Mouse (Mus musculus) limb, embryonic 13.5 days (tissue): ENCODE measurements around the gene Cacna2d3. TPM values are rescaled to one million over a fixed set of nuclear protein-coding genes. Genes with fewer than 3 reads are reported as not detected.

Source experiments
- ATAC-seq: fragments of 200-750 bp; cut with Nextera tagmentation; 2 replicates; pipeline ENCODE4 v1.8.0; 2017; ENCODE audit warnings: low read depth, moderate number of reproducible peaks, moderate TSS enrichment; ENCODE audit not compliant: low FRiP score
- H3K27ac ChIP-seq: fragments of 300-500 bp; sonication (generic); 2 replicates; pipeline ENCODE4 v1.5.1; 2015; ENCODE audit warnings: inconsistent platforms, mild to moderate bottlenecking, moderate library complexity
- H3K27me3 ChIP-seq: fragments of 300-500 bp; sonication (generic); 2 replicates; pipeline ENCODE4 v1.6.1; 2015; ENCODE audit warnings: mild to moderate bottlenecking, inconsistent platforms
- H3K36me3 ChIP-seq: fragments of 300-500 bp; sonication (generic); 2 replicates; pipeline ENCODE4 v1.6.1; 2015; ENCODE audit warnings: inconsistent platforms, mild to moderate bottlenecking, moderate library complexity
- H3K4me1 ChIP-seq: fragments of 300-500 bp; sonication (generic); 2 replicates; pipeline ENCODE4 v1.6.1; 2015; ENCODE audit warnings: inconsistent platforms
- H3K4me2 ChIP-seq: fragments of 300-500 bp; sonication (generic); replicated peaks from 2 replicates; pipeline ENCODE4 v1.6.1; 2015; ENCODE audit warnings: inconsistent platforms, mild to moderate bottlenecking, moderate library complexity
- H3K4me3 ChIP-seq: fragments of 300-500 bp; sonication (generic); 2 replicates; pipeline ENCODE4 v1.5.1; 2015; ENCODE audit warnings: moderate library complexity, mild to moderate bottlenecking, inconsistent platforms
- H3K9ac ChIP-seq: fragments of 300-500 bp; sonication (generic); 2 replicates; pipeline ENCODE4 v1.6.1; 2015; ENCODE audit warnings: mild to moderate bottlenecking, inconsistent platforms
- H3K9me3 ChIP-seq: fragments of 300-500 bp; sonication (generic); 2 replicates; pipeline ENCODE4 v1.6.1; 2016; ENCODE audit warnings: inconsistent platforms
- WGBS: fragments of 180-500 bp; shearing (Covaris S2); methylation state at CpG from one replicate; pipeline ENCODE4 v1.1.7; 2015; 5-methylcytosine and 5-hydroxymethylcytosine counted together
- polyA plus RNA-seq: library from polyadenylated mRNA; unstranded; fragments of >200 nt; fragmentation: Nextera tagmentation; extraction: Ambion mirVana; gene quantifications from 2 replicates; pipeline ENCODE4 v1.2.1, GENCODE M21; 2015

The Cacna2d3 gene
- polyA plus RNA-seq, 1 experiment from 2014 or later, result 5.3 TPM

- no peaks in the 10 kb centered on the region for H3K36me3 ChIP-seq
- no peak overlapping the region for H3K4me3 ChIP-seq
- peaks cover 10% of the 10 kb centered on the region for H3K4me1 ChIP-seq
- H3K27me3 ChIP-seq, result no peaks in the 10 kb centered on the region
- H3K27ac ChIP-seq, result no peak overlapping the region
- WGBS, result 84% methylated on average over 1 of the region's 1 CpGs
- H3K9me3 ChIP-seq, result no peaks in the 10 kb centered on the region
- no peak overlapping the region for H3K9ac ChIP-seq
- ATAC-seq, result no peak
- no peak overlapping the region for H3K4me2 ChIP-seq
These were observed 660.2 kb downstream of the Cacna2d3 start for GRCm38 (mm10) chr14:29061491-29061890.

- Histone ChIP-seq H3K27me3 (no peaks in the 10 kb centered on the region), H3K4me1 (peaks cover 12% of the 10 kb centered on the region), H3K9me3 (no peaks in the 10 kb centered on the region), H3K4me2 (no peak overlapping the region), H3K36me3 (no peaks in the 10 kb centered on the region), H3K27ac (no peak overlapping the region), H3K4me3 (no peak overlapping the region), H3K9ac (no peak overlapping the region)
- ATAC-seq, result no peak
These were observed 661.0 kb downstream of the Cacna2d3 start for GRCm38 (mm10) chr14:29060679-29061078.

DNA sequence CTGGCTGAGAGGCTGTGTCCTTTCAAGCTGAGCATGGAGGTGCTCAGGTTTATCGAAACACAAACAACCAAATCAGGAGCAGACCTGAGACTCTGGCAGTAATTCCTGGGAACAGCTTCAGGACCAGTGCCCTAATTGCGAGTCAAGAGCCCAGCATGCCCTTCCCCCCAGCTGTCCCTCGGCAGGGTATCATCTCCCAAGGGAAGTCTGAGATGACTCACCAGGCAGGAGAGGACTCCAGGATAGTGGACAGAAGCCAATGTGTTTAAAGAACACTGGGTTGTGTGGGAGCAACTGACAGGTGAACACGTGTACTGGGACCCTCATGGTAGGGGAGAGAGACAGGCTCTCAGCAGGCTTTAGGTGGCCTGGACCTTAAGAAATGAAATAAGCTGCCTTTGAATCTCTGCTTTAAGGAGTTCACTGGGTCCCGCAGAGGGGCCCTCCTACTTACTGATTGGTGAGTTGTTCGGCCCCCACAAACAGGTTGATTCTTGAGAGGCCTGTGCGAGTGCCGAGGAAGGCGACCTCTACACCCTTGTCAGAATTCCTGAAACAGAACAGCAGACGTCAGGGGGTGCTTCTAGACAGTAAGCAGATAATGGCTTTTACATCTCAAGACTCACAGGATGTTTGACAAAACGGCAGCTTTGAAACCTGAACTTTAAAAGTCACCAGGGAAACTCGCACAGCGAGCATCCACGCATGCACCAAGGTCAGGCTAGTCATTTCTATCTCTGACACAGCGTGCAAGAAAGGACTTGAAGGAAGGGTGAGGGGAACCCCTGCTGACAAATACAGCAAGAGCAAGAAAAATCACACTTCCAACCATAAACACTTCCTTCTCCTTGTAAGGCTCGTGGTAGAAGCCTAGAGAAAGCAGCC lies 669.5 kb downstream of the Cacna2d3 start:
- H3K36me3 ChIP-seq, result no peaks in the 10 kb centered on the region
- no peaks in the 10 kb centered on the region for H3K27me3 ChIP-seq
- H3K27ac ChIP-seq, result no peak overlapping the region
- no peak overlapping the region for H3K4me3 ChIP-seq
- H3K4me2 ChIP-seq, result no peak overlapping the region
- 32% methylated on average over 16 of the region's 16 CpGs for WGBS
- ATAC-seq, result no peak
- H3K4me1 ChIP-seq, result peaks cover 23% of the 10 kb centered on the region
- H3K9ac ChIP-seq, result no peak overlapping the region
- no peaks in the 10 kb centered on the region for H3K9me3 ChIP-seq

DNA sequence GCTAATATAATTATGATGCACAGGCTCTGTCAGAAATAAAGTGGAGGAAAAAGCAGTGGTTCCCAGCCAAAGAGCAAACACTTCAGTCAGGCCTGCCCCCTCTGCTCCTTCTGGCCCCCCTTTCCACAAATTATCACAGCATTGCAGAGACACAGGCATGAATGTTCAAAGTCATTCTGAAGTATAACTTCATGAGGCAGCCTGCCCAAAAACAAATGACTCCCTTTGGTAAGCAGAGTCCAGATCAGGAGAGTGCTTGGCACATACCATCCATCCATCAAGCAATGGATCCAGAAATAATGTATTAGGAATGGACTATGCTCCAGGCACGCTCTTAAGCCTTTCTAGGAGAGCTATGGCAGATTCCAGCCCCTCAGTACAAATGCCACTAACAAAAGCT lies 679.3 kb downstream of the Cacna2d3 start:
- H3K4me3 ChIP-seq, result no peak overlapping the region
- no peaks in the 10 kb centered on the region for H3K4me1 ChIP-seq
- H3K9me3 ChIP-seq, result no peaks in the 10 kb centered on the region
- no peak overlapping the region for H3K4me2 ChIP-seq
- H3K36me3 ChIP-seq, result no peaks in the 10 kb centered on the region
- no peak for ATAC-seq
- 62% methylated on average over 1 of the region's 1 CpGs for WGBS
- H3K27me3 ChIP-seq, result no peaks in the 10 kb centered on the region
- H3K9ac ChIP-seq, result no peak overlapping the region
- no peak overlapping the region for H3K27ac ChIP-seq

- Histone ChIP-seq H3K27ac (no peak overlapping the region), H3K36me3 (no peaks in the 10 kb centered on the region), H3K9me3 (no peaks in the 10 kb centered on the region), H3K27me3 (no peaks in the 10 kb centered on the region), H3K9ac (no peak overlapping the region), H3K4me1 (no peaks in the 10 kb centered on the region), H3K4me3 (no peak overlapping the region), H3K4me2 (no peak overlapping the region)
- WGBS, result 85% methylated on average over 1 of the region's 1 CpGs
- no peak for ATAC-seq
These were observed 680.2 kb downstream of the Cacna2d3 start for GRCm38 (mm10) chr14:29041498-29041897.

- WGBS, result 55% methylated on average over 9 of the region's 9 CpGs
- no peak for ATAC-seq
- H3K36me3 ChIP-seq, result no peaks in the 10 kb centered on the region
- H3K4me1 ChIP-seq, result no peaks in the 10 kb centered on the region
- no peaks in the 10 kb centered on the region for H3K9me3 ChIP-seq
- no peak overlapping the region for H3K4me2 ChIP-seq
- H3K9ac ChIP-seq, result no peak overlapping the region
- no peak overlapping the region for H3K27ac ChIP-seq
- H3K4me3 ChIP-seq, result no peak overlapping the region
- H3K27me3 ChIP-seq, result no peaks in the 10 kb centered on the region
These were observed 680.9 kb downstream of the Cacna2d3 start for GRCm38 (mm10) chr14:29040606-29041364.

GRCm38 (mm10) chr14:29038246-29038645 lies 683.4 kb downstream of the Cacna2d3 start:
- H3K4me1 ChIP-seq, result no peaks in the 10 kb centered on the region
- no peak overlapping the region for H3K4me3 ChIP-seq
- no peak for ATAC-seq

GRCm38 (mm10) chr14:29031858-29032395 lies 689.7 kb downstream of the Cacna2d3 start:
- H3K36me3 ChIP-seq, result no peaks in the 10 kb centered on the region
- H3K4me3 ChIP-seq, result no peak overlapping the region
- H3K4me1 ChIP-seq, result peaks cover 27% of the 10 kb centered on the region
- WGBS, result 78% methylated on average over 1 of the region's 1 CpGs
- no peaks in the 10 kb centered on the region for H3K9me3 ChIP-seq
- H3K27me3 ChIP-seq, result no peaks in the 10 kb centered on the region
- no peak overlapping the region for H3K4me2 ChIP-seq
- no peak for ATAC-seq
- no peak overlapping the region for H3K9ac ChIP-seq
- H3K27ac ChIP-seq, result no peak overlapping the region

More at GRCm38 (mm10) chr14:29038246-29038645, 683.4 kb downstream of the Cacna2d3 start:
- 71% methylated on average over 5 of the region's 5 CpGs for WGBS
- H3K27me3 ChIP-seq, result no peaks in the 10 kb centered on the region
- H3K36me3 ChIP-seq, result no peaks in the 10 kb centered on the region
- H3K9ac ChIP-seq, result no peak overlapping the region
- H3K27ac ChIP-seq, result no peak overlapping the region
- no peak overlapping the region for H3K4me2 ChIP-seq
- no peaks in the 10 kb centered on the region for H3K9me3 ChIP-seq

DNA sequence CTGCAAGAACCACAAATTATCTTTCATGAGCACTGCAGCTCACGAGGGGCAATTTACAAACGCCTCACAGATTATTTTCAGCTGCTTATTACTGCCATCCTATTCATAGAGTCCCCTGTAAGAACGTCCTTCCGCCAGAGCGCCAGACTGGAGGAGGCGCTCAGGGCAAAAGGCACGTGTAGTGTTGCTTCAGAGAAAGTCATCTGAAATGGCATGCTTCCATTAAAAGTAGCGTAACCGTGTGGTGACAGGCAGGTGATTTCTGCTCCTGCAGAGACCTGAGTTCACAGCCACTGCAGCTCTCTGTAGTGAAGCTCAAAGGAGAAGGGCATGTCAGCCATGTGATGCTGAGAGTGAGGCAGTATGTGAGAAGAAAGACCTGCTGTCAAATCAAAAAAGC lies 691.1 kb downstream of the Cacna2d3 start:
- WGBS, result 41% methylated on average over 9 of the region's 9 CpGs
- Histone ChIP-seq H3K27ac (no peak overlapping the region), H3K4me2 (no peak overlapping the region), H3K27me3 (no peaks in the 10 kb centered on the region), H3K4me1 (peaks cover 27% of the 10 kb centered on the region), H3K4me3 (no peak overlapping the region), H3K9me3 (no peaks in the 10 kb centered on the region), H3K36me3 (no peaks in the 10 kb centered on the region), H3K9ac (no peak overlapping the region)
- no peak for ATAC-seq

DNA sequence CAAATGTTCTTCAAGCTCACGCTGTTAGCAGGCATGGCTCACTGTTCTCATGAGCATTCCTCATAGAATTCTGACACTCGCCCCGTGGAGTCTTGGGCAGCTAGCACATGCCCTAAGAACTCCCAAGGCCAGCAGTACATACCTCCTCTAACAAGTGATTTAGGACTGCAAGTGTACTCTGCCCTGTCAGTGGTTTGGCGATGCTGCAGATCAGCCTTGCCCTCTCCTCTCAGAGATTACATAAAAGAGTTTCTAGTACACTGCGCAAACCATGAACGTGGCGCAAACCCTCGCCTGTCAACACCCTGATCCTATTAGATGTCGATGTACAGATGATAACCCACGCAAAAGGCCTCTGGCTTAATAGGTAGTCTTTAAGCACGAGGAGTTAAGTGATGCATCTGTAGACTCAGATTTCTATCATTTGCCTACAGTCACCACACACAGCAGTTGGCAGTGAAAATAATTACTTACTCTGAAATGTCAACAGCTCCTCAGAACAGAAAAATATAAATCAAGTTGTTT lies 691.7 kb downstream of the Cacna2d3 start:
- Histone ChIP-seq H3K9me3 (no peaks in the 10 kb centered on the region), H3K4me2 (no peak overlapping the region), H3K27me3 (no peaks in the 10 kb centered on the region), H3K9ac (no peak overlapping the region), H3K4me1 (peaks cover 27% of the 10 kb centered on the region), H3K4me3 (no peak overlapping the region), H3K36me3 (no peaks in the 10 kb centered on the region), H3K27ac (no peak overlapping the region)
- WGBS, result 58% methylated on average over 11 of the region's 11 CpGs
- ATAC-seq, result no peak

DNA sequence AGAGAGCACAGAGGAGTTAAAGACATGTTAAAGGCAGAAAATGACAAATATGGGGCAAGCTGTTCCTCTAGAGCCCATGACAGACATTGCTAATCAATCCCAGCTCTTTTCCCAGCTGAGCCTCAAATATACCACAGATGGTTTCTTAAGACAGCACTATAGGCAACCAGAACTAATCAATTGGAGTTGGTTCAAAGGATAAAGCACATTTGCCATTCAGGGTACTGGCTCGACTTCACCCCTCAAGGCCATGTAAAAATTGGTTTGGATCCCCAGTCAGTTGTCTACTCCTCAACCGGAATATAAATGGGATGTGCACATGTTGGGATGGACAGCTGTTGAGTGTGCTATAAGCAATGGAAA lies 692.6 kb downstream of the Cacna2d3 start:
- no peaks in the 10 kb centered on the region for H3K27me3 ChIP-seq
- no peaks in the 10 kb centered on the region for H3K9me3 ChIP-seq
- no peak overlapping the region for H3K9ac ChIP-seq
- no peaks in the 10 kb centered on the region for H3K36me3 ChIP-seq
- H3K4me1 ChIP-seq, result peaks cover 27% of the 10 kb centered on the region
- WGBS, result 49% methylated on average over 2 of the region's 2 CpGs
- peak overlapping the region; percentile 67; the same call in 1 of the 2 replicates for H3K27ac ChIP-seq
- no peak for ATAC-seq
- no peak overlapping the region for H3K4me3 ChIP-seq
- H3K4me2 ChIP-seq, result no peak overlapping the region
